Mouse (Mus musculus) layer of hippocampus, postnatal 25 days (tissue): ENCODE results near the gene Rad18. TPM values are rescaled to one million over a fixed set of nuclear protein-coding genes. Genes with fewer than 3 reads are reported as not detected.

Experiments
- total RNA-seq, 2 experiments: library from RNA; stranded (reverse); gene quantifications; 2 replicates each; pipeline ENCODE4 v1.2.3; 2021

Gene Rad18
- total RNA-seq, 2 experiments from 2014 or later, result 6.8 TPM

Other genes with a start within 250 kb of the Rad18 start
- gene Cav3, start 237.2 kb downstream of the Rad18 start, total RNA-seq, result under 1 TPM; 0.69 to 0.96 TPM
- 1 to 10 TPM; 7.2 to 9.9 TPM for gene Oxtr, start 206.7 kb downstream of the Rad18 start, total RNA-seq